Mouse (Mus musculus): ENCODE measurements around the gene Acbd4. TPM values are rescaled to one million over a fixed set of nuclear protein-coding genes. Genes with fewer than 3 reads are reported as not detected.

The Acbd4 gene
- 54.2 TPM for polyA plus RNA-seq (2017; shearing (Covaris generic))

GRCm38 (mm10) chr11:103101481-103101865 lies at the start of gene Acbd4, which contains the start of gene Plcd3:
Gene Acbd4 (plus strand): TSS chr11:103101682.
Gene Plcd3 (minus strand): TSS chr11:103101658.

GRCm38 (mm10) chr11:103116008-103116818 lies 14.7 kb downstream of the Acbd4 start, which contains the start of gene Hexim1:
Gene Hexim1 (plus strand): TSS chr11:103116231.

GRCm38 (mm10) chr11:103131701-103132575 lies 30.5 kb downstream of the Acbd4 start, which contains the start of gene Hexim2:
Gene Hexim2 (plus strand): TSS chr11:103132429.

Other genes starting within 250 kb of the Acbd4 start
- gene Eftud2, start 220.7 kb upstream of the Acbd4 start, polyA plus RNA-seq (2017; shearing (Covaris generic)), result 182 TPM
- gene Ccdc103, start 220.5 kb upstream of the Acbd4 start, polyA plus RNA-seq (2017; shearing (Covaris generic)), result not detected
- not detected for gene Fam187a, start 216.5 kb upstream of the Acbd4 start, polyA plus RNA-seq (2017; shearing (Covaris generic))
- gene Gfap, start 200.8 kb upstream of the Acbd4 start, polyA plus RNA-seq (2017; shearing (Covaris generic)), result not detected
- gene Kif18b, start 176.6 kb upstream of the Acbd4 start, polyA plus RNA-seq (2017; shearing (Covaris generic)), result 2.9 TPM
- gene C1ql1, start 155.0 kb upstream of the Acbd4 start, polyA plus RNA-seq (2017; shearing (Covaris generic)), result not detected
- gene Nmt1, start 73.5 kb upstream of the Acbd4 start, polyA plus RNA-seq (2017; shearing (Covaris generic)), result 81.2 TPM
- gene Dcakd, start 73.3 kb upstream of the Acbd4 start, polyA plus RNA-seq (2017; shearing (Covaris generic)), result 29.2 TPM
- not detected for gene Plcd3, start within 50 bp of the Acbd4 start, polyA plus RNA-seq (2017; shearing (Covaris generic))
- gene Hexim1, start 14.5 kb downstream of the Acbd4 start, polyA plus RNA-seq (2017; shearing (Covaris generic)), result 4.2 TPM
- 7.5 TPM for gene Hexim2, start 30.7 kb downstream of the Acbd4 start, polyA plus RNA-seq (2017; shearing (Covaris generic))
- 86.8 TPM for gene Fmnl1, start 69.4 kb downstream of the Acbd4 start, polyA plus RNA-seq (2017; shearing (Covaris generic))
- not detected for gene 1700023F06Rik, start 106.9 kb downstream of the Acbd4 start, polyA plus RNA-seq (2017; shearing (Covaris generic))
- not detected for gene Spata32, start 116.8 kb downstream of the Acbd4 start, polyA plus RNA-seq (2017; shearing (Covaris generic))
- 34.4 TPM for gene Map3k14, start 165.8 kb downstream of the Acbd4 start, polyA plus RNA-seq (2017; shearing (Covaris generic))